Mouse (Mus musculus) ES-E14 (cell line): ENCODE data around the gene Arhgap23. TPM values are rescaled to one million over a fixed set of nuclear protein-coding genes. Genes with fewer than 3 reads are reported as not detected.
A peak's percentile ranks its signal among the peaks of the same experiment; 100 is the strongest.

Experiments
- DNase-seq: peaks from one replicate; pipeline ENCODE4 v3.0.0-alpha.2; 2013; ENCODE audit warnings: low read depth, low spot score
- H3K27ac ChIP-seq: 2 replicates; pipeline ENCODE4 v1.5.1; 2012; ENCODE audit warnings: low read depth, mild to moderate bottlenecking, low read length, moderate library complexity, mixed read lengths; ENCODE audit not compliant: poor library complexity, insufficient read depth, severe bottlenecking
- H3K36me3 ChIP-seq: 2 replicates; pipeline ENCODE4 v1.6.1; 2012; ENCODE audit warnings: mild to moderate bottlenecking, low read length, moderate library complexity, mixed read lengths; ENCODE audit not compliant: control insufficient read depth, poor library complexity, insufficient read depth, severe bottlenecking
- H3K4me1 ChIP-seq, 2 experiments: fragments of 150-350 bp in 1 of 2; sonication (generic) in 1 of 2; 2 replicates each; pipeline ENCODE4 v1.6.1; 2012; ENCODE audit warnings: low read length in 2 of 2, mild to moderate bottlenecking in 1 of 2, mixed read lengths in 1 of 2; ENCODE audit not compliant: control insufficient read depth in 2 of 2, insufficient read depth in 2 of 2, poor library complexity in 1 of 2
- H3K4me3 ChIP-seq, 2 experiments: fragments of 150-350 bp in 1 of 2; sonication (generic) in 1 of 2; 2 replicates each; pipeline ENCODE4 v1.5.1; 2012; ENCODE audit warnings: low read length in 2 of 2, low read depth in 1 of 2, mild to moderate bottlenecking in 1 of 2, mixed read lengths in 1 of 2; ENCODE audit not compliant: insufficient read depth in 1 of 2, poor library complexity in 1 of 2, severe bottlenecking in 1 of 2
- H3K9ac ChIP-seq: 2 replicates; pipeline ENCODE4 v1.6.1; 2012; ENCODE audit warnings: low read depth, mild to moderate bottlenecking, low read length, mixed read lengths; ENCODE audit not compliant: poor library complexity, insufficient read depth, severe bottlenecking
- H3K9me3 ChIP-seq: fragments of 150-350 bp; sonication (generic); 2 replicates; pipeline ENCODE4 v1.6.1; 2012; ENCODE audit warnings: low read depth, mild to moderate bottlenecking, low read length; ENCODE audit not compliant: control insufficient read depth, insufficient read depth
- CHD2 ChIP-seq: IDR thresholded peaks from 2 replicates; pipeline ENCODE4 v1.6.1; 2014; ENCODE audit warnings: mild to moderate bottlenecking, low read depth, low read length, inconsistent platforms
- HCFC1 ChIP-seq: IDR thresholded peaks from 2 replicates; pipeline ENCODE4 v1.6.1; 2012; ENCODE audit warnings: low read length, inconsistent platforms, borderline replicate concordance; ENCODE audit not compliant: insufficient read depth
- MAFK ChIP-seq: IDR thresholded peaks from 2 replicates; pipeline ENCODE4 v1.6.1; 2014; ENCODE audit warnings: mild to moderate bottlenecking, low read depth, low read length, inconsistent platforms; ENCODE audit not compliant: insufficient read depth
- ZC3H11A ChIP-seq: IDR thresholded peaks from 2 replicates; pipeline ENCODE4 v1.6.1; 2012; ENCODE audit warnings: low read depth, mild to moderate bottlenecking, inconsistent platforms, low read length, borderline replicate concordance
- ZNF384 ChIP-seq: IDR thresholded peaks from 2 replicates; pipeline ENCODE4 v1.6.1; 2012; ENCODE audit warnings: low read depth, low read length, inconsistent platforms
- in situ Hi-C, 2 experiments: fragments of 600-800 bp; cut with MboI; formaldehyde crosslinking; loops; one replicate each; pipeline ENCODE4 v1.15.1; 2025; ENCODE audit warnings: low sequenced_read_pairs in 2 of 2, inconsistent platforms in 1 of 2; ENCODE audit not compliant: unreplicated experiment in 2 of 2
- total RNA-seq: library from RNA; depleted of rRNA; stranded (reverse); fragments of 300-350 nt; gene quantifications from 2 replicates; pipeline ENCODE4 v1.2.3, GENCODE M21; 2012

Arhgap23 gene
- total RNA-seq, 1 experiment, result 22.6 TPM

DNA sequence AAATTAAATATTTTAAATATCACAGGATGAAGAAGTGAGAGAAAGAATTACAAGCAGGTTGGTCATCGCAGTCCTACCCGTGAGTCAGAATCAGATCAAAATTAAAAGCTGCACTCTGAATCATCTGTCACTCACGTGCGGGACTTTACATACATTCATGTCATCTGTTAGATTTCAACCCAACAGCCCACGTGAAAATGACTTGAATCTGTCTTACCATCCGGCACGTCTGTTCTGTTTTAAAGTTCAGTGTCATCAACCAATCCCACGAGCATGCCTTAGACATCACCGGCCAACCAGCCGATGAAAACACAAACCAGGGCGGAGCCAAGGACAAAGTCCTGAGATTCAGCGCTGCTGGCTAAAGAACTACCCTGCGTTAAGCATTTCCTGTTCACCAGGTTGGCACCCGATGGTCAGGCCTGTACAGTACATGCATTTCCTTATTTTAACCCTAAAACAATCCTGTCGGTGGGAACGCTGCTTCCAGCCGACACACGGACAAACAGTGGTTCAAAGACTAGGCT lies 113.0 kb downstream of the Arhgap23 start:
- TF ChIP-seq MAFK (no peak), HCFC1 (no peak), ZNF384 (no peak), CHD2 (no peak), ZC3H11A (no peak)
- in situ Hi-C loops, result no loop called here
- no peak overlapping the region for H3K27ac ChIP-seq
- H3K4me1 ChIP-seq, result peaks cover 5 to 25% of the 10 kb centered on the region in 2 experiments
- H3K9ac ChIP-seq, result no peak overlapping the region
- H3K4me3 ChIP-seq, result no peak overlapping the region
- no peak for DNase-seq
- H3K9me3 ChIP-seq, result no peaks in the 10 kb centered on the region
- peaks cover 17% of the 10 kb centered on the region; the same call in 1 of the 2 replicates for H3K36me3 ChIP-seq

DNA sequence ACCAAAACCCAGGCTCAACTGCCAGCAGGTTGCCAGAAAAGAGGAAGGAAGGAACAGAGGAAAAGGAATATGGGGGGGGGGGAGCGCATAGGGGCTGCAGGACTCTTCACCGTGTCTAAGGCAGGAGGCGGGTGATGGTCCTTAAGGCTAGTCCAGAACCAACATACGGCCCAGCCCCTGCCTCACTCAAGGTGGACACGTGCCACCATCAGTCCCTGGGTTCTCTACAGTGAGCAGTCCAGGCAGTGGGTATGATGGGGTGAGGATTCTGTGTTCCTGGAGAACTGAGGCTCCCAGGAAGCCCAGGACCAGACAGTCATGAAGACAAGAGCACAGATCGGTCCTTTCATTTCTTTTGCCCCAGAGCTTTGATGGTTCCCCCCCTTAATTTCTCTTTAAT lies 114.7 kb downstream of the Arhgap23 start:
- Histone ChIP-seq H3K4me1 (peaks cover 4 to 18% of the 10 kb centered on the region in 2 experiments), H3K27ac (no peak overlapping the region), H3K9me3 (no peaks in the 10 kb centered on the region), H3K36me3 (peaks cover 12% of the 10 kb centered on the region; the same call in 1 of the 2 replicates), H3K4me3 (no peak overlapping the region), H3K9ac (no peak overlapping the region)
- in situ Hi-C loops, result no loop called here
- TF ChIP-seq MAFK (no peak), ZC3H11A (no peak), HCFC1 (no peak), CHD2 (no peak), ZNF384 (no peak)
- no peak for DNase-seq

DNA sequence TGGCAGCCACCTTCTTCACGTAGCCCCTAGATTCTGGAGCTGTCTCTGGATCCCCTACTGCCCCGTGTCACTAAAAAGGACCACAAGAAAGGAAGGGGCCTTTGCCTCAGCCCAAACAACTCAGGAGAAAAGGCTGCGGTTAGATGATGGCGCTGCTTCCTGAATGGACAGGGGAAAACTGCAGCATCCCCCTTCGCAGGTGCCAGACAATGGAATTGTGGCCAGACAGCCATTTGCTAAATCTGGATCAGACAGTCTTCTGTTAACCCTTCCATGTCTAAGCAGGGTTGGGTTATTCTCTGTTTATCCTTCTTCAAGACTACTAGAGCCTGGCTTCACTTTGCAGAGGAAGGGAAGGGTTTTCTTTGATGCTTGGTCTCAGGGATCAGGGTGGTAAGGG lies 115.6 kb downstream of the Arhgap23 start:
- no peak for DNase-seq
- Histone ChIP-seq H3K4me3 (no peak overlapping the region), H3K36me3 (peaks cover 6% of the 10 kb centered on the region; the same call in 1 of the 2 replicates), H3K9me3 (no peaks in the 10 kb centered on the region), H3K9ac (no peak overlapping the region), H3K4me1 (peaks cover 4 to 18% of the 10 kb centered on the region in 2 experiments), H3K27ac (no peak overlapping the region)
- in situ Hi-C loops, result no loop called here
- TF ChIP-seq ZNF384 (no peak), ZC3H11A (no peak), CHD2 (no peak), HCFC1 (no peak), MAFK (no peak)

DNA sequence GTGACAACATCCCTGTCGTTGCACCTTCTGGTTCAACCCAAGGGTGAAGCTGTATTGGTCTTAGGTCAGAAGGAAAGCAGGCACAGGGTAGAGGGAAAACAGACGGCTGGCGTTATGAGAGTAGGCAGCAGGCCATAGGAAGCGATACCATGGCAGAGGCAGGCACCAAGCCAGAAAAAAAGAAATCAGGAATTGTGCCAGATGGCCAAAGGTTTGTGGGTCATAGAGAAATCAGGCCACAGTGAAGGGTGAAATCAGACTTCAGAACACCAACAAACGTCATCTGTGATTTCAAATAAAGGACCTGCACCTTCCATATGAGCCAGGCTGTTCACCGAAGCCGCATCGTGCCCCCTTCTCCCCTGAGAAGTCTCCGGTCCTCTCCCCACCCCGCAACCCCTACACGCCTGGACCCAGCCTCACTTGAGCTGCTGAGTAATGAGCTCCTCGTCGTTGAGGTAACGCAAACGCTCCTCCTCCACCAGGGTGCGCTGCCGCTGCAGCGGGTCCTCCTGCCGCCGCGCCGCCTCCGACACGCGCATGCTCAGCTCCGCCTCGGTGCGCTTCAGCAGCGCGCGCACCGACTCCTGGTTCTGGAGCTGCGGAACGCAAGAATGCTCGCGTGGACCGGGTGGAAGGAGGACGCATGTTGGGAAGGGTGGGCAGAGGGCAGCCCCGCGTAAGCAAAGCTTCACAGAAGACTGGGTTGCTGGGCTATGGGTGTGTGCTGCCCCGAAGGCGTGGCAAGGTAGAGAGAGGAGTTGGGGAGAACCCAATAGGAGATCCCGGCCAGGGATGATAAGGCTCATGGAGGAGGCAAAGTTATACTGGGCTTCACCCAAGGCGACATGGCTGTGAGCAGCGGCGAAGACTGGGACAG lies 116.3 kb downstream of the Arhgap23 start:
- H3K4me1 ChIP-seq, result peaks cover 4 to 23% of the 10 kb centered on the region in 2 experiments
- in situ Hi-C loops, result no loop called here
- TF ChIP-seq ZC3H11A (peak; percentile 63; the same call in 1 of the 2 replicates), CHD2 (no peak), MAFK (peak; percentile 33; the same call in 1 of the 2 replicates), HCFC1 (0 out of 2 replicates have a peak, but pooled peaks have one; percentile 55), ZNF384 (no peak)
- H3K4me3 ChIP-seq, result peak overlapping the region; percentile 72 to 83
- H3K36me3 ChIP-seq, result peaks cover 2% of the 10 kb centered on the region; the same call in 1 of the 2 replicates
- no peak overlapping the region for H3K27ac ChIP-seq
- no peaks in the 10 kb centered on the region for H3K9me3 ChIP-seq
- H3K9ac ChIP-seq, result peak overlapping the region; percentile 71
- DNase-seq, result peak; percentile 82
